Mouse (Mus musculus) spleen, postnatal 4 days (tissue): Measurements from ENCODE around the gene Wbp4.
"Not testable (repeated sequence)": the region's sequence is repeated elsewhere in the genome, so short reads cannot be mapped to it uniquely, and the experiment has no call there.

Experiments
- DNase-seq, 2 experiments: peaks; one replicate each; pipeline ENCODE4 v3.0.0; 2022; ENCODE audit warnings: low spot score in 2 of 2

Gene Wbp4

DNA sequence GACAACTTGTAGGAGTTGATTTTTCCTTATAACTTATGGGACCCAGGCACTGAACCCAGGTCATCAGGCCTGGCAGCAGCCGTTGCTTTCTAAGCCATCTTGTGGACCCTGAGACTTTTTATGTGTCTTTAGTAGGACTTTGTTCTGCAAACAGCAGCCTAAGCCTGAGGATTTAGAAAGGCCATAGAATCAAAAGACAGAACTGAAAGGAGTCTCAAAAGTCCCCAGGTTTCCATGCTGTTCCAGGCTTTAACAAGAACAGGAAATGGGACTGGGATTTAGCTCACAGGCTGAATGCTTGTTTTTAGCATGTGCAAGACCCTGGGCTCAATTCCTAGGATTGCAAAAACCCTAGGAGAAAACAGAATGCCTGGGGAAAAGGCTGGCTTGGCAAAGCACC is 26.5 kb upstream of the Wbp4 start:
- no peak for DNase-seq

DNA sequence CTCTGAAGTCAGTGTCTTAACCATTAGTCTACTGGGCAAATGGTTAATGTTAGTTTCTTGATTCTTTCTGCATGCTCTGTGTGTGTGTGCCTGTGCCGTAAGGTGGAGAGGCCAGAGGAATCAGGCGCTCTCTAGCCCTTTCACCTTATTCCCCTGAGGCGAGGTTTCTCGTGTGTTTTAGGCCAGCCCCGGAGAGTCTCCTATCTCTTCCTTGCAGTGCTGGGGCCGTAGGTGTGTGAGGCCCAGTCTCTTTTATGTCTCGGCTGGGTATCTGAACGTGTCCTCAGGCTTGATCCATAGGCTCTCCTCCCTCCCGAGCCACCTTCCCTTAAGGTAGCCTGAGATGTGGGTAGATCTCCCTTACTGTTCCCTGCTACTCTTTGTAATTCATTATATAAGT is 24.9 kb upstream of the Wbp4 start:
- peak in 1 of 2 experiments; percentile 34 for DNase-seq

DNA sequence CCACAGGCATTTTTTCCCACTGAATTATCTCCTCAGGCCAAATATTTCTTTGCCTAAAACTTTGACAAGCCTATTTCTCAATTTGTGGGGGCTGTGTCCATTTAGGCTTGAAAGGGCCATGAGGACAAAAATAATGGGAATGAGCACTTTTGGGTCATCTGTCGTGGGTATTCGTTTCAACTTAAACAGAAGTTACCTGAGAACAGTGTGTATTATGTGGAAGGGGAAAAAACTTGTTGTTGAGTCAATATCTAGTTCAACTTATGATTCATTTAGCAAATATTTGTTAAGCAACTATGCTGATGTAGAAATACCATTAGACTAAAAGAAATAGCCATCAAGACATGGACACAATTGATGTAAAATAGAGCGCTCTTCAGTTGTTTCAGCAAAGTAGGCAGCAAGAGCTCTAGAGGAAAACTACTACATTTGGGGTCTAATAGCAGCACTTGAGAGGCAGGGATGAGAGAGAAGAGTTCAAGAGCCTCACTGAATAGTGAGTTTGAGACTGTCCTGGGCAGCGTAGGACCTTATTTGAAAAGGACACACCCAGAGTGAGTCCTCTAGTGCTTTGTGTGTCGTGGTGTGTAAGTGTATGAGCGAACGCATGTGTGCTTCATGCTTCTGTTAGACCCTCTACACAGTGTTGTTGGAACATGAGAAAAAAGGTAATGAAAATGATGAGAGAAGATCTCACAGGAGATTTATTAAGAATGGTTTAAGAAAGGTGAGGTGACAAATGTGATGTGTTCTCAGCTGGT is 23.1 kb upstream of the Wbp4 start:
- no peak for DNase-seq

DNA sequence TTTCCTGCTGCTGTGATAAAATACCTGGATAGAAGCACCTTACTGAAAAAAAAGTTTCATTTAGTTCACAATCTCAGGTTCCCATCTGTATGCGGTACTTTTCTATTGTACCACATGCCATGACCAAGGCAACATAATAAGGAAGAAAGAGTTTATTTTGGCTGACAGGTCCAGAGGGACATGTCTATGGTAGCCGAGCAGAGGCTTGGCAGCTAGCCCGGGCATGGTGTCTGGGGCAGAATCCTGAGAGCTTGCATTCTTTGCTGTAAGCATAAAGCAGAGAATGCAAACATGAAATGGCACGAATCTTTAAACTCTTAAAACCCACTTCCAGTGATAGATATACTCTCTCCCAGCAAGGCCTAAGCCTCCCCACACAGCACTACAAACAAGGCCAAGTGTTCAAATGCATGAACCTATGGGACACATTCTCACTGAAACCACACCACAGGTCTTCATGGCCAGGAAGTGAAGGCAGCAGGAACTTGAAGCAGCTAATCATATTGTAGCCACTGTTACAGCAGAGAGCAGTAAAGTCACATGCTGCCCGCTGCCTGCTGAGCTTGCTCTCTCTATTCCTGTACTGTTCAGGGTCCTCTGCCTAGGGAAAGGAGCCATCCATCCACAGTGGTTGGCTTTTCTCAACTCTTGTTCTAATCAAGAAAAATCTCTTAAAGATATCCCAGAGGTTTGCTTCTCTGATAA is 22.2 kb upstream of the Wbp4 start:
- DNase-seq: no peak

DNA sequence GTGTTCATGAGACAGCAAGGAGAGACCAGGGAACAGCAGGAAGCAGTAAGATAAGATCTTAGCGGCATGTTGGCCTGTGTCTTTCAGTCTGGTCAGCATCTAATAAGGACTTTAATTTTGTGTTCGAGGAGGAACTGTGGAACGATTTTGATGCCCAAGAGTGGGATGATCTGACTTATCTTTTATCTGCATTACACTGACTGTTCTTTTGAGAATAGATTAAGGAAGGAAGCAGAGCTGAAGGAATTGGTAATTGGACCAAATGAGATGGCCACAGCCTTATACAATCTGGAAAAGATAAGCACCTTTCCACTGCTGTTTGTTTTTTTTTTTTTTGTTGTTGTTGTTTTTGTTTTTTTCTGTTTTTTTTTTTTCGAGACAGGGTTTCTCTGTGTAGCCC is 19.4 kb upstream of the Wbp4 start:
- no peak for DNase-seq

DNA sequence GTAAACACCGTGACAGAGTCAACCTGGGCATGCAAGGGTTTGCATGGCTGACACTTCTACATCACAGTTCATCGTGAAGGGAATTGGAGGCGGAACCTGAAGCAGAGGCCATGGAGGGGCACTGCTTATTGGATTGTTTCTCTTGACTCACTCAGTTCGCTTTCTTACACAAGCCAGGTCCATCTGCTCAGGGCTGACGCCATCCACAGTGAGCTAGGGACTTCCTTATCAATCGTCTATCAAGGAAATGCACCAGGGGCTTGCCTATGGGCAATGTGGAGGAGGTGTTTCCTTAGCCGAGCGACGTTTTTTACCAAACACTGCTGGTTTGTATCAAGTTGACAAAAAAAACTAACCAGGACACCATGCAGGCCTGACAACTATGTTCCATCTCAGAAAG is 18.0 kb upstream of the Wbp4 start:
- no peak for DNase-seq

DNA sequence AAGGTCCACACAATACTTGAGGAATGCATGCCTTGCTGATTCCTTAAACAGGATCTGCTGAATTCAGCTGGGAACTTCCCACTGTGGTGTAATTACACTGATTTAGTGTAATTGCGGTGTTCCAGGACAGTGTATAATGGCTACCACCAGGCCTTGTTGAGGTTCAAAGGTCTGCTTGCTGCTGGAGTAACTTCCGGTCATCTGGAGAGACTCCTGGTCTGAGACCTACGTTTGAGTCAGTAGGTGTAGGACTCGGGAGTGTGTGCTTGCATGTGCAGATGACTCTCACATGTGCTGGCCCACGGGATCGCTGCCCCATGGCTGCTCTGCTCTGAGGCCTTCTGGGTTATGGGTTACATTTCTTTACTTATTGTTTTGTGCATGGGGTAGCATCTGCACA is 13.0 kb upstream of the Wbp4 start:
- no peak for DNase-seq

DNA sequence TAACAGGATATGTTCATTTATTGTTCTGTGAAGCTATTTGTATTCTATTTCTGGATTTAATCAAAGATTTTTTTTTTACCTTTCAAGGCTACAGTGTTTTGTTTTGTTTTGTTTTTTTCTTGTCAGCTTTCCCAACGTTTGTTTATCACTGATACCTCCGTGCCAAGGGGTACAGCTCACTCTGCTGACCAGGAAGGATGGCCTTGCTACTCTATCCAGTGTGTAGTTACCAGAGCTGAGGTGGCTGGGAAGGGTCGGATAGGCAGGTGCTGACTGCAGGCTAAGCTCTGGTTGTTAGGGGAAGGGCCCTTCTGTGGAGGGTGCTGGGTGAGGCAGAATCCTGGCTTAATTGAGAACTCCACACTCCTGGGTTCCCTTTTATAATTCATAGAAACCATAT is 8.9 kb upstream of the Wbp4 start:
- no peak for DNase-seq

DNA sequence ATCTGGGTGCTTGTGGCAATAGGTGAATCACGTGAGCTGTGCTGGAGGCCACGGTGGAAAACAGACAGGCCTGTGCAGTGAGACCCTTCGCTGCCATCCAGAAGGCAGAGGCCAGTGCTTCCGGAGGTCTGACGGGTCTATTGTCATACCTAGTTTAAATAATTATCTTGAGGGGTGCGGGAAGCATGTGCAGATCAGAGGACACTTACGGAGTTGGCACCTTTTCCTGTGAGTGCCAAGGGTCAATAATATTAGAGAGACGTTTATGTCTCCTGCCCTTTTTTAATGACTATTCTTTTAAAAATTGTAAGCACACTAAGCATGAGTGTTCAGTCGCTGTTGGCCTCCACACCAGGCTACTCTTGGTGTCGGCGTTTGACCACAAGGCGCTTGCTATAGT is 7.8 kb upstream of the Wbp4 start:
- DNase-seq: no peak

DNA sequence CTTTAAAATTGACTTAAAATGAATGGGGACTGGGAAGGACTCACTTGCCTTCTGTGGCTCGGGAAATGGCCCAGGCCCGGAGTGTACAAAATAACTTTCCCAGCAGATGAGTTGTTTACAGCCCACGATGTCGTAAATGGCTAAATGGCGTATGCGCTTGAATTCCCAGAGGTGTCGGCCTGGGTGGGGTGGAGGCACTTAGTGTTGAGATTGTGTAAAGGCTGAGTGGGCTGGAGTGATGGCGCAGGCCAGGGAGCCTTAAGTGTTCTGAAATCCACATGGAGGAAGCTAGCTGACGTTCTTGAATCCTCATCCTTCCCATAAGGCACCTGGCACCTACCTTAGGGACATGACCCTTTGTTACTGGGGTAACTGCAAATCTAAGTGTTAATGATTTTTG is 7.2 kb upstream of the Wbp4 start:
- DNase-seq: no peak

DNA sequence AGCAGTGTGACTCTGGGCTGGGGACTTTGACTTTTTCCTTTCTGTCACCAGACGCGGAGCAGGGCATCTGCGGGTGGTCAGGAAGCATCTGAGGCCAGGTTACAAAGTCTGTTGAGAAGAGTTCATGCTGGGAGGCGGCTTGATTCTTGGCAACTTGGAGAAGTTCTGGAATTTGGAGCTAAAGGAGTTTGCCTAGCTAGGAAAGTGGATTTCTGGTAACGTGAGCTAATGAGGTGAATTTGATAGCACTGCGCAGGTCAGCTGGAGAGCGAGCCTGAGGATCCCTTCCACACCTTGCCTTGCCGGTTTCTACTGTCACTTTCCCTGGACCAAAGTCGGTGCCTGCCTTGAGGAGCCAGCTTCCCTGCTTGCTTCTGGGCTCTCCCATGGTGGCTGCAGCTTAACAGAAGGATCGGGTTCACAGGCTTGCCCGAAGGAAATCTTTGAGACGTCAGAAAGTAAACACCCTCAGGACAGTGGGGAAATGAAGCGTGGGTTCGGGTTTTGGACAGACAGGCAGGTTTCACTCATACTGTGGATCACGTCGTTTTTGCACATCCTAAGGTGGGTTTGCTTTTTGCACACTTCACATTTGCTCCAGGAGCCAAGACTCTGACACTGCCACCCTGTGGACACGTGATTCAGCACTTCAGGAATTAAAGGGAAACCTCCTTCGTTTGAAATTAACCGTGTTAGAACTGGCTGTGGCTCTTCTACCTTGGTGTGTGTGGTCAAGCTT is 5.8 kb upstream of the Wbp4 start:
- peak; percentile 33 to 71 for DNase-seq

DNA sequence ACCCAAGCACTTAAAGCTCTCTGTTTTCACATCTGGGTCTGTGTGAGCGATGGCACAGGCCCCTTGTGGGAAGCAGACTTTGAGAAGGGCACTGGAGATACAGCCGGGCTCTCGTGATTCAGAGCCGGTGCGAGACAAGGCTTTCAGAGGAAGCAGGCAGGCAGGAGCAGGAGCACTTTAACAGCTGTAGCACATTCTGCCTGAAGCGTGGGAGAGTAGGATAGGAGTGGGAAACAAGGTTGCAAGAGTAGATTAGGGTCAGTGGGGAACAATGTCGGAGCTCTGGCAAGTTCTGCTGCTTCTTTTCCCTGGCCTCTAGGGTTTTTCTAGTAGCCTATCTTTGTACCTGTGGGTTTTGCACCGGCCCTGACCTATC is 5.3 kb upstream of the Wbp4 start:
- no peak for DNase-seq

DNA sequence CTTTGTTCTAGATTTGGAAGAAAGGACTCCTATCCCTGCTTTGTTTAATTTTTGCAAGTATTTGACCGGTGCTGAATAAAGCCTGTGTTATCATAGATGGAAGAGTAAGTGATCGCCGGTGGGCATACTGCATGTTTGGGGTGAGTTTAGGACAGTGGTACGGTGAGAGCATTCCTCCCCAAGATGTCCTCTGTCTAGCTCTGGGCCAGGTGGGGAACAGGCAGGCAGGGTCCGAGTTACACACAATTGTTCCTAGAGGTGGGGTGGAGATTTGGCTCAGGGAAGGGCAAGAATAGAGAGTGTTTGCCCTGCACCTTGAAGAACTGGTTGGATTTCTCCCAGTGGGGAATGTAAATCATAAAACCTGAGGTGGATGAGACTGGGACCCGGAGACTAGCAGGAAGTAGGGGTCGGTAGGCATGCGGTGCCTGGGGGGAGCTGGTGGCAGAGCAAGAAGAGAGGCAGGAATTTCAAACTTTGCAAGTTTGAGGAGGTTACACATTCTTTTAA is 2.3 kb upstream of the Wbp4 start:
- no peak for DNase-seq

DNA sequence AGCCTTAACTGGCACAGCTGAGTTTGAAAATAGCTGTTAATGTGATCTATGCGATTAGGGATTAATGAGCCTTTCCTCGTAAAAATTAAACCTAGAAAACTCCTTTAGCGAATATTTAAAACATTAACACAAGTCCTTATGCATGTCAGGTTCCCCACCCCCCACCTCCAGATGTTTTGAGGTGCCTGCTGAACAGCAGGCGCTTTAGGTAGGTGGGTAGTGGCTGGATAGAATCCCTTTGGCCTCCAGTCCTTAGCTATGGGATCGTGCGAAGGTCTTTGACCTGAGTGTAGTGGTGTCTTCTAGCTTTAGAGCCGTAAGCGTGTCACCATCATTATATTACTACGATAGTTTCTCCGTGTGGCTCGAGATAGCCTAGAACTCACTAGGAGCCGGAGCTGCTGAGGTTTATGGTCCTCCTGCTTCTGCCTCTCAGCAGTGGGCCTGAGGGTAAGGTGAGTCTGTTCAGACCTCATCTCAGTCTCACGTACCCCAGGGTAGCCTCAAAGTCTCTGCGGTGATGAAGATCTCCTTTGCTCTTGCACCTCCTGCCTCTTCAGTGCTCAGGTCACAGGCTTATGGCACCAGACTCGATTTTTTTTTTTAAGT is 1.5 kb upstream of the Wbp4 start:
- DNase-seq: no peak

DNA sequence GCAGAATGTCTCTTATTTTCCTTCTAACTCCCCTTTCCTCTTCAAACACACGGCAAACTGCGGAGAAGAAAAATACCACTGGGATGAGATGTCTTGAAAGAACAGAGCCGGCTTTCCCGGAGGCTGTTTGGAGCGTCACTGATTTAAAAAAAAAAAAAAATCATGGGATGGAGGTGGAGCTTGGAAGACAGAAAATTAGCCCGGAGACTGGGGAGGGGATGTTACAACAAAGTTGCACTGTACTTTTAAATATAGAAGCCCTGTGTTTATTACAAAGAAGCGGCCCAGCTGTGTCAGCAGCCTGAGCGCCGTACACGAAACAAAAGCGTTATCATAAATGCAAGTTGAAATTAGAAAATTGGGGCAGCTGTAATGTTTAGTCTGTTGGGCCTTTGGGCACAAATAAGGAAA is 936 bp upstream of the Wbp4 start:
- no peak for DNase-seq

DNA sequence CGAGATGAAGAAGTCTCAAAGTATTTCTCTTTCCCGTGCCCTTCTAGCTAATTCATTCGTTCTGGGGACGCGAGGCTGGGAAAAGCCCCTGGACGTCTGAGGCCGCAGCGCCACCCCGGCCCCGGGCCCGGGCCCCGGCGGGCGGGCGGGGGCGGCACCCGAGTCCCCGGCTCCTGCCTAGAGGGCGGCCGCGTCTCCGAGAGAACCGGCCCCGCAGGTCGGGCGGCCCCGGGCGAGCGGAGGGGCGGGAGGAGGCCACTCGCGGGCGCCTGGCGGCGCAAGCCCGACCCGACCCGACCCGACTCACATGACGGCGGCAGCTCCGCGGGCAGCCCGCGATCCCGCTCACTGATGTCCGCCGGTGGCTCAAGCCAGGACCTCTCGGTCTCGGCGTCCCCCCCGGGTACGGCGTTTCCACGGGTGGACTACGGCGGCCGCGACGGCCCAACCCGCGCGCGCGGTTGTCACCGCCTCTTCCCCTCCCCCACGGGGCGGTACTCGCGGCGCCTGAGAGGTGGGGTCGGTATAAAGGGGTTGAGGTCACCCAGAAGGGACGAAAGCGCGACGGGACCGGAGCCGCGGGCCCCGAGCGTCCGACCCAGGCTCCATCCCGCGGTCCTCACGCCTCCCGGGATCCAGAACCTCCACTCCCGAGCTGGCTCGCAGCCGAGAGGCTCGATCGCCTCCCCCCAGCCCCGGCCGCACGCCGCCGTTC is 539 bp downstream of the Wbp4 start, which contains the start of gene Elf1:
Gene Elf1, plus strand, starts transcription at position 571 of the 715 bp plus-strand sequence.
- peak; percentile 92 to 96 for DNase-seq

DNA sequence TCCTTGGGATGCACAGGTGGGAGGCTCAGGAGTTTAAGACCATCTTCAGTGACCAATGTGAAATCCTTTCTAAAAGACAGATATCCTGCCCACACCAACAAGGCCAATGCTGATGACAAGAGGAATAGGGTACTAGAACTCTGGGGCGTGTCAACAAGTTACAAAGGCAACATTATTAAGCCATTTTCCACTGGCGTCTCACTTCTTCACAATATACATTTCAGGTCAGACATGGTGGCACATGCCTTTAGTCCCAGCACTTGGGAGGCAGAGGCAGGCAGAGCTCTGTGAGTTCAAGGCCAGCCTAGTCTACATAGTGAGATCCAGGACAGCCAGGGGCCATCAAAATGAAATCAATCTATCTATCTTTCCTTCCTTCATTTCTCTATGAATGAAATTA is 7.9 kb downstream of the Wbp4 start:
- no peak for DNase-seq

DNA sequence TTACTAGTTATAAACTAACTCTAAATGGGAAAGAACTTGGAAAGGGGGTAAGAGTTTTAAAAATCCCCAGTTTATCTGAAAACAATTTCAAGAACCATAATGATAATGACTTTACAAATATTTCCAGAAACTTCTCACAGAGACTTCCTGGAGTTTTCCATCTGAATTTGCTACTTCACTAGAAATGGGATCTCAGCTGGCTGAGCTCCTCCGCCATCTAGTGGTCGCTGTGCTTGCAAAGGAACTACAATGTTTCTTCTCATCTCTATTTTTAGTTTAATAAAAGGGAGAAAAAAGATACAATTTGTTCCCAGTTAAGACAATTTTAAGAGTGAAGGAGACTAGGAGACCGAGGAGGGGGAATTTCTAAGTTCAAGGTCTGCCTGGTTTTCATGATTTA is 13.7 kb downstream of the Wbp4 start:
- peak in 1 of 2 experiments; percentile 72 for DNase-seq

DNA sequence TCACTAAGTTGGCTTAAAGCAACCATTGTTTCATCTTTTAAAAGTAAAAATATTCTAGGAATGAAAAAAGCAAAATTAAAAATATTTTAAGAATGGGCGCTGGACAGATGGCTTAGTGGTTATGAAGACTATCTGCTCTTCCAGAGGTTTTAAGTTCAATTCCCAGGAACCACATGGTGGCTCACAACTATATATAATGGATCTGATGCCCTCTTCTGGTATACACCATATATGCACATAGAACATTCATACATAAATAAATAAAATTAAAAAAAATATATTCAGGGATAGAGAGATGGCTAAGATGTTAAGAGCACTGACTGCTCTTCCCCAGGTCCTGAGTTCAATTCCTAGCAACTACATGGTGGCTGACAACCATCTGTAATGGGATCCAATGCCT is 15.7 kb downstream of the Wbp4 start:
- no peak for DNase-seq

DNA sequence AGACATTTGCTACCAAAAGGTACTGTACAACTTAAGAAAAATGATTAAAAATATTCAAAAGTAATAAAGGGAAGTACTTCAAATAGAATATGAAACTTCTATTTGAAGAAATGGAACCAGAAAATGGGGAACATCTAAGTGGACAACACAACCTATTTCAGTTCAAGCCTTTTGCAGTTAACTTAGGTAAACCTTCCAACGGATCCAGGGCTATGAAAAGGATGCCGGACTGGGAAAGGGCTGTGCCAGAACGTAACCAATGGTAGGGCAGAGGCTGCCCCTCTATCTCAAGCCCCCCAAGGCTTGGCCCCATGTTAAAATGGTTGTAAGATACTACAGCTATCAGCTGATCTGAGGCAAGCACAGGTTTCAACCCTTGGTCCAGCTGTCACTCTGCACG is 20.3 kb downstream of the Wbp4 start:
- no peak for DNase-seq

DNA sequence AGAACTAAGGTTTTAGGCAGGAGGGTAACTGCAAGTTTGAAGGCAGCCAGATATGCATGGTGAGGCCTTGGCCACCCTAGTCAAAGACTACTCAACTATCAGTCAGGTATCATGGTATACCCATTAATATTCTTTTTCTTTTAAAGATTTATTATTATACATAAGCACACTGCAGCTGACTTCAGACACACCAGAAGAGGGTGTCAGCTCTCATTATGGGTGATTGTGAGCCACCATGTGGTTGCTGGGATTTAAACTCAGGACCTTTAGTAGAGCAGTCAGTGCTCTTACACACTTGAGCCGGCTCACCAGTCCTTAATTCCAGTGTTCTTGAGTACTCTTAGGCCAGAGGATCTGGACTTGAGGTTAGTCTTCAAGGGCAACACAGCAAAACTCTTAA is 20.9 kb downstream of the Wbp4 start:
- DNase-seq: no peak

DNA sequence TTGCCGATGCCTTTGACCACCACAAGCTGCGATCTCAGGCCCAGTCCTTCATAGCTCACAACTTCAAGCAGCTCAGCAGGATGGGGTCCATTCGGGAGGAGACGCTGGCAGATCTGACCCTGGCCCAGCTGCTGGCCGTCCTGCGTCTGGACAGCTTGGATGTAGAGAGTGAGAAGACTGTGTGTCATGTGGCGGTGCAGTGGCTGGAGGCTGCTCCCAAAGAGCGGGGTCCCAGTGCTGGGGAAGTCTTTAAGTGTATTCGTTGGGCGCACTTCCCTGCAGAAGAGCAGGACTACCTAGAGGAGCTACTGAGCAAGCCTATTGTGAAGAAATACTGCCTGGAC is 28.8 kb downstream of the Wbp4 start:
- DNase-seq: not testable (repeated sequence)
